Mouse (Mus musculus) heart, postnatal 0 days (tissue): ENCODE results near the gene Gp5. TPM values are rescaled to one million over a fixed set of nuclear protein-coding genes. Genes with fewer than 3 reads are reported as not detected.
A peak's percentile ranks its signal among the peaks of the same experiment; 100 is the strongest.

ENCODE experiments used
- ATAC-seq: fragments of 200-750 bp; cut with Nextera tagmentation; 2 replicates; pipeline ENCODE4 v1.8.0; 2017; ENCODE audit warnings: low read depth, moderate number of reproducible peaks, moderate library complexity; ENCODE audit not compliant: insufficient read depth
- DNase-seq: peaks from one replicate; pipeline ENCODE4 v3.0.0-alpha.2; 2016; ENCODE audit warnings: low spot score
- H3K27ac ChIP-seq: fragments of 300-500 bp; sonication (generic); 2 replicates; pipeline ENCODE4 v1.5.1; 2014; ENCODE audit warnings: low read depth, mild to moderate bottlenecking
- H3K27me3 ChIP-seq: fragments of 300-500 bp; sonication (generic); 2 replicates; pipeline ENCODE4 v1.6.1; 2014; ENCODE audit warnings: low read length, mixed read lengths; ENCODE audit not compliant: control insufficient read depth, insufficient read depth
- H3K36me3 ChIP-seq: fragments of 300-500 bp; sonication (generic); replicated peaks from 2 replicates; pipeline ENCODE4 v1.6.1; 2014; ENCODE audit warnings: low read length, mixed read lengths; ENCODE audit not compliant: control insufficient read depth, insufficient read depth
- H3K4me1 ChIP-seq: fragments of 300-500 bp; sonication (generic); 2 replicates; pipeline ENCODE4 v1.6.1; 2014; ENCODE audit warnings: antibody characterized with exemption; ENCODE audit not compliant: control insufficient read depth, insufficient read depth
- H3K4me2 ChIP-seq: fragments of 300-500 bp; sonication (generic); 2 replicates; pipeline ENCODE4 v1.6.1; 2014; ENCODE audit warnings: low read depth, mild to moderate bottlenecking, low read length, moderate library complexity
- H3K4me3 ChIP-seq: fragments of 300-500 bp; sonication (generic); 2 replicates; pipeline ENCODE4 v1.5.1; 2014; ENCODE audit warnings: low read depth, low read length
- H3K9ac ChIP-seq: fragments of 300-500 bp; sonication (generic); replicated peaks from 2 replicates; pipeline ENCODE4 v1.6.1; 2014; ENCODE audit warnings: low read depth, low read length, mixed read lengths
- H3K9me3 ChIP-seq: fragments of 300-500 bp; sonication (generic); replicated peaks from 2 replicates; pipeline ENCODE4 v1.6.1; 2016; ENCODE audit warnings: low read length; ENCODE audit not compliant: control insufficient read depth
- CTCF ChIP-seq: IDR thresholded peaks from 2 replicates; pipeline ENCODE4 v1.5.1; 2016; ENCODE audit warnings: antibody characterized with exemption, control low read depth, low read depth
- EP300 ChIP-seq: IDR thresholded peaks from 2 replicates; pipeline ENCODE4 v1.6.1; 2016; ENCODE audit warnings: antibody characterized with exemption, low read depth
- WGBS: fragments of 180-500 bp; shearing (Covaris S2); extraction: QIAGEN DNeasy Blood & Tissue Kit; methylation state at CpG from one replicate; pipeline ENCODE4 v1.1.7; 2014; 5-methylcytosine and 5-hydroxymethylcytosine counted together
- polyA plus RNA-seq: library from polyadenylated mRNA; unstranded; fragments of >200 nt; fragmentation: Nextera tagmentation; extraction: Ambion mirVana; gene quantifications from 2 replicates; pipeline ENCODE4 v1.2.1, GENCODE M21; 2015
- total RNA-seq: library from RNA; depleted of rRNA; stranded (reverse); fragments of >200 nt; gene quantifications from 2 replicates; pipeline ENCODE4 v1.2.3, GENCODE M21; 2014; ENCODE audit warnings: low replicate concordance

Gp5 gene
- total and polyA plus RNA-seq, 2 experiments from 2014 or later: 0.19 to 0.53 TPM

DNA sequence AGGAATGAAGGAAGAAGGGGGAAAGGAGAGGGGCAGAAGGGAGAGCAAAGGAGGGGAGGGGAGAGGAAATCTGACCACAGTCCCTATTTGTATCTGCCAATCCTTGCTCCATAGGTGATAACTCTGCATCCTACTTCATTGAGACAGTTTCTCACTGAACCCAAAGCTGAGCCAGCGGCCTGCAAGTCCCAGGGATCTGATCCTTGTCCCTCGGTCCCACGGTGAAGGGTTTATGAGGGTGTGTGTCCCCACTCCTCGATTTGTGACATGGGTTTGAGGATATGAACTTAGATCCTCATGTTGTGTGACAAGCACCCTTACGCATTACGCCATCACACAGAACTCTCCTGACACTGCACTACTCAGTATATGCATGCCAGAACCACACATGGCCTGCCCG, 15.5 kb downstream of the Gp5 start:
- H3K9ac ChIP-seq: no peak overlapping the region
- H3K4me1 ChIP-seq: no peaks in the 10 kb centered on the region
- 81% methylated on average over 7 of the region's 7 CpGs for WGBS
- ATAC-seq (no peak), DNase-seq (no peak)
- no peak overlapping the region for H3K27ac ChIP-seq
- H3K27me3 ChIP-seq: peaks cover under 1% of the 10 kb centered on the region; the same call in 1 of the 2 replicates
- no peak overlapping the region for H3K4me3 ChIP-seq
- no peaks in the 10 kb centered on the region for H3K36me3 ChIP-seq
- H3K4me2 ChIP-seq: no peak overlapping the region
- no peaks in the 10 kb centered on the region for H3K9me3 ChIP-seq
- no peak for TF ChIP-seq EP300
- no peak for TF ChIP-seq CTCF

DNA sequence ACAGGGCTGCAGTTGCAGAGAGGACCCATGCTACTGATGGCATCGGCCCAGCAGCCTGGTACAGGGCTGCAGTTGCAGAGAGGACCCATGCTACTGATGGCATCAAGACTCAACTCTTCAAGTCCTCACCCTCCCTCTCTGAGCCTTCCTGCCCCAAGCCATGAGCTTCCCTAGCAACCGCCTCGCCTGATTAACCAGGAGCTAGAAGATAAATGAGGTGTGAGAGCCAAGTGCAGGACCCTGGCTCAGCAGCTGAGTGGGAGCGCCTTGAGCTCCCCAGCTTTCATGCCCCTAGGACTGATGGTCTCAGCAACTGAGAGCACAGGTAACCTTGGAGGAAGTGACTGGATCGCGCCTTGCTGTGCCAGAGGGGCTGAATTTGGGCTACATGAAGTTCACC, 20.1 kb downstream of the Gp5 start:
- 67% methylated on average over 6 of the region's 6 CpGs for WGBS
- Histone ChIP-seq H3K9me3 (no peaks in the 10 kb centered on the region), H3K27ac (no peak overlapping the region), H3K36me3 (no peaks in the 10 kb centered on the region), H3K27me3 (no peaks in the 10 kb centered on the region), H3K4me1 (no peaks in the 10 kb centered on the region), H3K4me2 (no peak overlapping the region), H3K9ac (no peak overlapping the region), H3K4me3 (no peak overlapping the region)
- no peak for ATAC-seq
- no peak for TF ChIP-seq EP300
- TF ChIP-seq CTCF: no peak
- no peak for DNase-seq

GRCm38 (mm10) chr16:30285701-30286100, 24.9 kb downstream of the Gp5 start:
- Histone ChIP-seq H3K9me3 (no peaks in the 10 kb centered on the region), H3K27ac (no peak overlapping the region), H3K4me1 (no peaks in the 10 kb centered on the region), H3K4me3 (no peak overlapping the region), H3K27me3 (peaks cover 38% of the 10 kb centered on the region), H3K36me3 (no peaks in the 10 kb centered on the region), H3K9ac (no peak overlapping the region), H3K4me2 (no peak overlapping the region)
- WGBS: 80% methylated on average over 4 of the region's 4 CpGs
- ATAC-seq (no peak), DNase-seq (no peak)
- TF ChIP-seq EP300 (no peak), CTCF (no peak)

GRCm38 (mm10) chr16:30283743-30284337, 26.7 kb downstream of the Gp5 start:
- Histone ChIP-seq H3K9me3 (no peaks in the 10 kb centered on the region), H3K4me3 (peak overlapping the region; percentile 20; the same call in 1 of the 2 replicates), H3K36me3 (no peaks in the 10 kb centered on the region), H3K9ac (no peak overlapping the region), H3K4me2 (peak overlapping the region; percentile 27), H3K4me1 (no peaks in the 10 kb centered on the region), H3K27me3 (peaks cover 45% of the 10 kb centered on the region), H3K27ac (no peak overlapping the region)
- DNase-seq: peak; percentile 33
- 3% methylated on average over 15 of the region's 15 CpGs for WGBS
- TF ChIP-seq CTCF (peak; percentile 75), EP300 (no peak)
- ATAC-seq: 0 out of 2 replicates have a peak, but pooled peaks have one; percentile 49

DNA sequence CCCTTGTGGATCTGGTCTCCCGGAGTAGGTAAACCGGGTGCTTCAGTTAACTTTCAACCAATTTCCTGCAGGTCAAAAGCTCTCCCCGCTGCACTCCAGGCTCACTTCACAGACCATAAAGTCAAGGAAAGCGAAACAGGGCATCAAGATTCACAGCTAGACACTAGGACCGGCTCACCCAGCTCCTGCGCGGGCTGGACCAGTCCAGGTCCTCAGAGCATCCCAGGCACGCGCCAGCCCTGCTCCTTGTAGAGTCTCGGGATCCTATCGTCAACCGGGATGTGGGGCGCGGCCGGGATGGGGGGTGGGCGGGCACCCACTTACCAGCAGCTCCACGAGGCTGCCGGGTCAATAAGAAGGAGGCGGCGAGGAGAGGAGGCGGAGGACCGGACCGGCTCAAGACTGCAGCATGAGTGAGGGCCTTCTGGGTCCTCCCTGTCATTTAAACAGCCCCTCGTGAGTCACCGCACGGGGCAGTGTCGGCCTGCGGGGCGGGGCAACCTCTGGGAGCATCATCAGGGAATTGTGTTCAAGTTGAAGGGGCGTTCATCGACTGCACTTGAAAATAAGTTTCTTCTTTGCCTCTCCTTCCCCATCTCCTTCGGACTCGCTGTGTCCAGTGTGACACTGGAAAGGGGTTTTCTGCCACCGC, 27.6 kb downstream of the Gp5 start, which contains the start of gene Lrrc15:
Gene Lrrc15 (minus strand): TSS at position 413 of the 652 bp plus-strand sequence.
- H3K27me3 ChIP-seq: peaks cover 45% of the 10 kb centered on the region
- peak within 1 kb of the TSS; percentile 41 for H3K4me2 ChIP-seq
- H3K9me3 ChIP-seq: no peaks in the 10 kb centered on the region
- H3K9ac ChIP-seq: no peak within 1 kb of the TSS
- ATAC-seq (no peak), DNase-seq (no peak)
- H3K36me3 ChIP-seq: no peaks in the 10 kb centered on the region
- no peak within 1 kb of the TSS for H3K27ac ChIP-seq
- peak within 1 kb of the TSS; percentile 23 for H3K4me3 ChIP-seq
- WGBS: 8% methylated on average over 34 of the region's 34 CpGs
- H3K4me1 ChIP-seq: no peaks in the 10 kb centered on the region
- TF ChIP-seq EP300: no peak
- no peak for TF ChIP-seq CTCF
